Mouse (Mus musculus): ENCODE data around the gene Engase.

GRCm38 (mm10) chr11:118520932-118521331, 44.3 kb downstream of the Engase start:
- TF ChIP-seq ZNF384 (IDR thresholded peaks at IDR 0.05; ENCODE audit: low read depth, low read length) (no peak), MAFK (IDR thresholded peaks at IDR 0.05; ENCODE audit: insufficient read depth, low read depth, low read length) (no peak), CHD2 (IDR thresholded peaks at IDR 0.05; ENCODE audit: low read depth, low read length) (no peak), HCFC1 (IDR thresholded peaks at IDR 0.05; ENCODE audit: borderline replicate concordance, insufficient read depth, low read length) (no peak)

All from ES-E14 (cell line).